Mouse (Mus musculus) spleen, adult 2 months (tissue): ENCODE data around the gene Zfp970.
"Not testable (repeated sequence)": the region's sequence is repeated elsewhere in the genome, so short reads cannot be mapped to it uniquely, and the experiment has no call there.

ENCODE experiments used
- CTCF ChIP-seq: fragments of 200-500 bp; IDR thresholded peaks from 2 replicates; pipeline ENCODE4 v1.5.1; 2011; ENCODE audit warnings: mild to moderate bottlenecking, inconsistent platforms; ENCODE audit not compliant: insufficient read depth, insufficient read length, insufficient replicate concordance; ENCODE audit errors: extremely low read depth
- POLR2A ChIP-seq: fragments of 200-500 bp; IDR thresholded peaks from 2 replicates; pipeline ENCODE4 v1.6.1; 2011; ENCODE audit warnings: low read depth, low read length, inconsistent platforms

DNA sequence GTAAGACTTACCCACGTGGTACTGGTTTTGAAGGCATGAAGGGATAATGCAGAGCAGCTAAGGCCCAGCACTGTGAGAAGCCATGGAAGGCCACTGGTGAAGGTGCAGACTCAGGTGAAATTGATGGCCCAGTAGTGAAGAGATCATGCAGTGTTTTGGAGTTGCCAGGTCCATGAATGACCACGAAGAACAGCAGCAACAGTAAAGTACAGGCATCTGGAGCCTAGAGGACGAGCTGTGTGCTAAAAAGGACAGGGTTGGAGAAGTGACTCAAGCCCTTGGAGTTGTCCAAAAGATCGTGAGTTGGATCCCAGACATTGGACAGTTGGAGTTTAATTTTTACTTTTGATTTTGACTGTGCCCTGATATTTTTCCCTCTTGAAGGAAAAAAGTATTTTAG lies 46.8 kb downstream of the Zfp970 start:
- TF ChIP-seq CTCF, POLR2A: not testable (repeated sequence)
